Mouse (Mus musculus): ENCODE measurements around the gene Ipo9.

The Ipo9 gene

GRCm38 (mm10) chr1:135367005-135367404, 63.3 kb downstream of the Ipo9 start:
- DNase-seq: no peak

GRCm38 (mm10) chr1:135366380-135366779, 63.9 kb downstream of the Ipo9 start:
- peak in 1 of 2 experiments; percentile 20 for DNase-seq

GRCm38 (mm10) chr1:135363446-135363845, 66.9 kb downstream of the Ipo9 start:
- DNase-seq: no peak

- no peak for DNase-seq
Measured at GRCm38 (mm10) chr1:135362115-135362514, 68.2 kb downstream of the Ipo9 start.

- DNase-seq: no peak
Measured at GRCm38 (mm10) chr1:135361491-135361890, 68.8 kb downstream of the Ipo9 start.

- no peak for DNase-seq
Measured at GRCm38 (mm10) chr1:135359071-135359470, 71.2 kb downstream of the Ipo9 start.

GRCm38 (mm10) chr1:135351953-135352352, 78.3 kb downstream of the Ipo9 start:
- no peak for DNase-seq

GRCm38 (mm10) chr1:135347498-135348169, 82.7 kb downstream of the Ipo9 start:
- peak in 1 of 2 experiments; percentile 33 for DNase-seq

- no peak for DNase-seq
Measured at GRCm38 (mm10) chr1:135346891-135347290, 83.4 kb downstream of the Ipo9 start.

GRCm38 (mm10) chr1:135344026-135344425, 86.3 kb downstream of the Ipo9 start:
- DNase-seq: no peak

GRCm38 (mm10) chr1:135341947-135342346, 88.4 kb downstream of the Ipo9 start:
- no peak for DNase-seq

Measured in cerebellum, postnatal 10 days (tissue).